Mouse (Mus musculus): Measurements from ENCODE around the gene Mtg2.

Mtg2 gene

DNA sequence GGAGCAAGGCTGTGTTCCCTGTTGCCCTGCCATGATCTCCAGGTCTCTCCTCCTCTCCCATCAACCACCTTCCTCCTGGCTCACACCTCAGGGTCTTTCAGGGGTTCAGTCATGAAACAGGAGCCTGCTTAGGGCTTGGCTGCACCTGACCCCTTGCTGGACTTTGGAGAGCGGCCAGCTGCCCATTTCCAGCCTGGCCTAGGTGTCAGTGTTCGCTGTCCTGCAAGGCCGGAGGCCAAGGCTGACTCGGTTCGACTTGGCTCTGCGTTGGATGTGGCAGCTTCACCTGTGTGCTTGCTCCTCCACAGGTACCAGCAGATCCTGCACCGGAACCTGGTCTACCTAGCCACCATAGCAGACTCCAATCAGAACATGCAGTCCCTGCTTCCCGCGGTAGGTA is 17.4 kb upstream of the Mtg2 start:
- DNase-seq, result peak in 1 of 2 experiments; percentile 36

DNA sequence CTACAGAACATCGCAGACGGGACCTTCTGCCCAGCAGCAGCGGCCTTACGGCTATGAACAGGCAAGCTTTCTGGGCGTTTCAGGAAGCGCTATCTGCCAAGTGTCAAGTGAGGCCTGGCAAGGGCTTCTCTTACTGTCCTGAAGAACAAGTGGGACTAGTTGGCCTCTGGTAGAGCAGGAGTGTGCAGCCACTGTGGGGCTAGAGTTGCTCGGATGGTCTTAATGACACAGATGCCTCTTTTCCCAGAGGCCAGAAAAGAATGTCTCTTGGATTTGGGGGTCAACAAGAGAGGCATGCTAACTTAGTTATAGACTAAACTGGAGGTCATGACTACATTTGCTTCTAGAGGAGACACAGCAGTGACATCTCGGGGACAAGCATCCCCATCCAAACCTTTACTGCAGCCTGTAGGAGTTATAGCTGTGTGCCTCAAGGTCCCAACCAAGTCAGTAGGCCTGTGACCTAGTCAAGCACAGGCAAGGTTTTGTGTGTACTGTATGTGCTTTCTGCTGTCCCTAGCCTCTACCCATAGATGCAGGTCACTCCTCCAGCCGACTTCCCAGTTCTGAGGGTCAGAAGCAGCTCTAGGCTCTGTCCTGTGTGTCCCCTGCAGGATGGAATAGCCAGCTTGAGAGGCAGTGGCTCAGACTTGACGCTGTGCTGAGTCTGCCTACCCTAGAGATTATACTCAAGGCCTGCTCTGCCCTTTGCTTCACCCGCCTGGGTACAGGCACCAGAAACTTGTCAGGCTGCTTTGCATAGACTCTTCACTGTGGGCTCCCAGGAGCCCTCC is 6.9 kb upstream of the Mtg2 start:
- no peak for DNase-seq

DNA sequence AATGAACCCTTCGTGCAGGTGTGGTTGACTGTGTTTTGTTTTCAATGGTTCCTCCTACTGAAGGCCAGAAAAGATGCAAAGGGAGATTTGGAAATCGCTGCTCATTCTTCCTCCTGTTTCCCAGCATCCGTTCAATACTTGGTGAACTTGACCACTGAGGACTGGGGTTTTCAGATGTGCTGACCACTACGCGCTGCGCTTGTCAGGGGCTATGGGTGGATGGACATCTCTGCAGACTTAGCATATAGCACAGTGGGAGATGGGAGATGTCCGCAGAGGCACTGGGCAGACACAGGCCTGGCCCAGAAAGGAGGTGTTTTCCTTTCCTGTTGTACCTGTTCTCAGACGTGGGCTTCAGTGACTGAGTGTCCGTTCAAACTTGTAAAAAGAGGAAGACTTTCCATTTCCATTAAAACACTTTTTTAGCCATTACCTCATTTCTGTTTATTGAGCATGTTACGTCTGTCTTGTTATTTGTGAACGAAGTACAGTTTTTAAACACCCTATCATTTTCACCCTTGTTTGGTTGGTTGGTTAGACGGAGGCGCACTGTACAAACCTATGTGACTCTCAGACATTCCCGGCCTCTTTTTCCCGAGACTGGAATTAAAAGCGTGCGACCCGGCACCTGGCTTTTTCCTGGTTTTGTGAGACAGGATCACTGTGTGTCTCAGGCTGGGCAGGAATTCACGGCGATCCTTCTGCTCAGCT is 463 bp upstream of the Mtg2 start:
- no peak for DNase-seq

DNA sequence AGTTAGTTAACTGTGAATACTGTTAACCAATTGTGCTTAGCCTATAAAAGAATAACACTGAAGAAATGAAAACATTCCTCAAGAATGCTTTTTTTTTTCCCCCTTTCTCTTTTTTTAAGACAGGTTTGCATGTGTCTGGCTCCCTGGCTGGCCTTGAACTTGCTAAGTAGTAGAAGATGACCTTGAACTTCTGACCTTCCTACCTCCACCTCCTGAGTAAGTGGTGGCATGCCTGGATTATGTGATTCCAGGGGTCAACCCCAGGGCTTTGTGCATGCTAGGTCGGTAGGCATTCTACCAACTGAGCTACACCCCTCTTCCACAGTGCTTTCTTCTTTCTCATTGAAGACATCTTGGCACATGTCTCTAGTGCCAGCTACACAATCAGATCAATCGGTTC is 1.3 kb downstream of the Mtg2 start:
- DNase-seq, result no peak

DNA sequence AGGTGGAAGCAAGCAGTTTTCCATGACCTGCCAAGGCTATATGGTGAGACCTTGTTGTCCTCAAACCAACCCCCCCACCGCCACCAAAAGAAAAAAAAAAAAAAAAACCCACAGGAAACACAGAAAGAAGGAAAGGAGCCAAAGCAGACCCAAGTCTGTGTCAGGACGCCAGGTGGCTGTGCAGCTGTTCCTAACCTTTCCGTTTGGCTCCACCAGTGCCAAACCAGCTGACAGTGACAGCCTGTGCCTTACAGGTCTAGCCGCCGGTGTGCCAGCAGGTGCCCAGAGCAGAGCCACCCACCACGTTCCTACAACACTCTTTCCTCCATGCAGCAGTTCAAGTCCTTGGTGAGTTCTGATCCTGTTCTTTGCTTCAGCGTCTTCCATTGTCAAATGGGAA is 2.5 kb downstream of the Mtg2 start:
- DNase-seq, result no peak

DNA sequence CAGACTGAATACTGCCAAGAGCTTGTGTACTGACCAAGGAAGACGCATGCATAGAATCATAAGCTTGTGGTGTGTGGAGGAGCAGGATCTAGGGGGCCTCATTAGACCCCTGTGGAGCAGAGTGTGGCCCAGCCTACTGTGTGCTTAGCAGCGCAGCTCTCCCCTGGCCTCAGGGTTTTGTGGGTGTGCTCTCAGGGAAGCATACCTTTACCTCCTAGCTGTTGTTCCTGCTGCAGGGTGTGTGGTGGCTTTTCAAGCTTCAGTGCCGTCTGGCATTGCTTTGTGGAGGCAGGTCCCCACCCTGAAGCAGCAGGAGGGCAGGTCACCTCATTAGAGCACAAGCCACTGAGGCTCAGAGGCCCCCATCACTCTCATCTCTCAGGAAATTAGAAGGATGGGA is 7.2 kb downstream of the Mtg2 start:
- DNase-seq, result no peak

DNA sequence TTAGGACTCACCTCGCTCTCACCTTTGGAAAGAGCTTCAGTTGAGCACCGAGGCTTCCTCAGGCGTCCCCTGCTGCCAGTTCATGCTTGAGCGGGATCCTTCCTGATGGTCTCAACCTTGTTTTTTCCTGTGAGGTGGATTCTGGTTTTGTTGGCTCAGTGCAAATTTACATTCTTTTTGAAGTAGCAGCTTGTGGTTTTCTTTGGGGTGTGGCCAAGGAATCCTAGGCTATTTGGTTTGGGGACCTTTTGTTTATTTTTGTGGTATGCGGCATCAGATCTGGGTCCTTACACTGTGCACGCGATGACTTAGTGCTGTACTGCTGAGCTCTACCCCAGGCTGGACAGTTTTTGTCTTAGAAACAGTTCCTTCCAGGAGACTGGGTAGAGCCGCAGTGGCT is 10.3 kb downstream of the Mtg2 start:
- no peak for DNase-seq

DNA sequence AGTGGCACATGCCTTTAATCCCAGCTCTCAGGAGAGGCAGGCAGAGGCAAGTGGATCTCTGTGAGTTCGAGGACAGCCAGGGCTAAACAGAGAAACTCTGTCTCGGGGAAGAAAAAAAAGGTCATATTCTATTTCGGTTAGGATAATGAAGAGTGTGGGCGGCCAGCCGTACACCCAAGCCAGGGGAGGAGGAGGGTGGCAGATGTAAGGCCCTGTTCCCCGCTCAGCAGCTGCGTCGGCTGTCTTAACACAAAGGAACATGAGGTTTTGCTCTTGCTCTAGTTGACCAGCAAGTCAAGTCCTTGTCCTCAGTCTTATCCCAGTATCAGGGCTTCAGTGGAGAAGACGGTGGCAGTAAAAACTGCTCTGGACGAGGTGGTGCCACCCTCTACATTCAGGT is 12.7 kb downstream of the Mtg2 start:
- no peak for DNase-seq

DNA sequence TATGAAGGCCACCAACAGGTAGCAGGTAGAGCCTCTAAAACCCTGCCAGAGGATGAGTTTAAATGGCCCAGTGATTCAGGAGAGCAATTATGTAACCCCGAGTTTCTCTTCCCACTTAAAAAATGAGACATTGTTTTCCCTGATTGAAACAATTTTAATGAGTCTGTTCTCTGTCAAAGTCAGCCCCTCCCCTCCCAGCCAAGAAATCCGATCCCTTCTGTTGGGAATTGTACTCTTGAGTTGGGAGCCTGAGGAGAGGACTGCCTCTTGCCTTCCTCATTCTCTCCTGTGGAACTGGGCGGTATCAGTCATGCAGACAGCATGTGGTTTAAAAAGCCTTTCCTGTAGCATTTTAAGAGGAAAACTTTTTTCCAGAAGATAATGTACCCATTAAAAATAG is 14.2 kb downstream of the Mtg2 start:
- DNase-seq, result no peak

DNA sequence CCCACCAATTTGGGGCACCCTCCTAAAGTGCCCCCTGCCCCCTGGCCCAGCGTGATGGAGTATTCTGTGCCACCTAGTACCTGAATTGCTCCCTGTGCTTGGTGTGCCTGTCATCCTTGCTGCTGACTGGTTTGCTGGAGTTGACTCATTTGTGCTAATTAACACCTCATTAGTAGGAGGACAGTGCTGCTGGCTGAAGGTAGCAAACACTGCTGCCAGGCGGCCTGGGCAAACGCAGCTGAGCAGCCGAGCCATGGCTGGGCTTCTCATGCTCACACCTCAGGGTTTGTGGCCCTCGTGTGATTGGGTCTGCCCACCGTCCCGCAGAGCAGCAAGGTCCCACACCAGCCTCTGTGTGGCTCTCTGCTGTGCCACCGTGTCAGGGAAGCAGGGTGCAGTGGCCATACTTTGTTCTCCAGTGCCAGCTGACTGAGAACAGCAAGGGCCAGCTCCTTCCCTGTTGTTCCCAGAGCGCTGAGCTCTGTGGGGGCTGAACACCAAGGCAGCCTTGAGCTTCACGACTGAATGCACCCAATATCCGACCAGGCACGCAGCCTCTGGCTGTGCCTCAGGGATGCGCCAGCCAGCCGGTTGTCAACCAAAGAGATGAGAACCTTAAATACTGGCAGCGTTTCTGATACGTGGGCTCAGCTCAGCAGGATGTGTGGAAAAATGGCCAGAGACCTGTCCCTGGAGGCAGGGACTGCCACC is 15.7 kb downstream of the Mtg2 start:
- peak; percentile 59 to 67 for DNase-seq

DNA sequence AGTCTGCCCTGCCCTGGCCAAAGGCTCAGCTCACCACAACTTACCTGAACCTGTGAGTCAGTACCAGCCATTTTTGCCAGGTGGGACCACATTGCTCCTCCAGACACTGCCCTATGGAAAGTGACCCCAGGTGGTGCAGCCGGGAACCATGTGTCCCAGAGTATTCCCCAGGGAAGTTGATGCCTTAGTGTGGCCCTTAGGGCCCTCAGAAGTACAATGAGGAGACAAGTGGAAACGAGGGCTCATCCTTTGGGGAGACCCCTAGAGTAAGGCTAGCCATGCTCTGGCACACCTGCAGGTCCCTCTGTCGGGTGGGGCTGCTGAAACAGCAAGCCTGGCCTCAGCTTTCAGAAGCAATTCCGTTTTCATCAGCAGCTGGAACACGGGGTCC is 16.2 kb downstream of the Mtg2 start:
- DNase-seq, result no peak

DNA sequence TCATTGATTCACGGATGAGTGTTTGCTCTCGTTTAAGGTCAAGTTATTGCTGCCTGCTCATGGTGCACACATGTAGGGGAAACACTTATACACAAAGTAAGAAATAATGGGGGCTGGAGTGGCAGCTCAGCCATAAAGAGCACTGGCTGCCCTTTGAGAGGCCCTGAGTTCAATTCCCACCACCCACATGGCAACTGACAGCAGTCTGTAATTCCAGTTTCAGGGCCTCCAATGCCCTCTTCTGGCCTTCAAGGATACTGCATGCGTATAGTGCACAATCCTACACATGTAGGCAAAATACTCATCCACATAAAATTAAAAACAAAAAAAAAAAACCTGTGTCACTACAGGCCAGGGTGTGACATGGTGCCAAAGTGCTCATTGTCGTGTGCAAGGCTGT is 17.1 kb downstream of the Mtg2 start:
- no peak for DNase-seq

DNA sequence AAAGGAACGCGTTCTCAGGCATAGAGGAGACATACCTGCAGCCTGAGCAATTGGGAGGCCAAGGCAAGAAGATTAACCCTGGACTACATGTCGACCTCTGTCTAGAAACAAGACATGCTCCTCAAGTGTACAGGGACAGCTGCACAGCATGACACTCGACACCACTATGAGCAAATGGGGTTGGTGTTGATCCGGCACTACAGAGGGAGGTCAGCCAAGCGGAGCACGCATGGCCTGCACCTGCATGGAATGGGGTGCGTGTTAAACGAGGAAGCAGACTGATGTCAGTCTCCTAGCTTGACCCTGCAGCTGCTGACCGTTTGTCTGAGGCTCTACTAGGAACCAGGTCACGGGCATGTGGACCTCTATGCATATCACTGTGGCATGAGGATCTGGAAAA is 19.9 kb downstream of the Mtg2 start:
- no peak for DNase-seq

DNA sequence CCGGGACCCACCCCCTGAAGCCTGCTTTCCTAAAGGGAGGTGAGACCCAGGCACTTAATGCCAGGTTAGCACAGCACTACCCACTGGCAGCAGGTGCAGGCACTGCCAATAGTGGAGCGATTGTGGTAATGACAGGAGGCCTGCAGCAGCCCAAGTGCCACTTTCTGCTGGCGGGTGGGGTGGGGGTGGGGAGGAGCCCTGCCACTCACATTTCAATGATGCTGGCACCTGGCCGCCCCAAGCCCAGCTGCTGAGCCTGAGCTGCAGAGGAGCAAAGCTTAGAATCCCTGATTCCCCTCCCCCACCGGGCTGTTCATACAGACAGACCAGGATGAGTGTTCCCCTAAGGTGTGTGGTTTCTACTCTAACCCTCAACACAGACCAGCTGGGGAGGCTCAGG is 25.3 kb downstream of the Mtg2 start:
- no peak for DNase-seq

DNA sequence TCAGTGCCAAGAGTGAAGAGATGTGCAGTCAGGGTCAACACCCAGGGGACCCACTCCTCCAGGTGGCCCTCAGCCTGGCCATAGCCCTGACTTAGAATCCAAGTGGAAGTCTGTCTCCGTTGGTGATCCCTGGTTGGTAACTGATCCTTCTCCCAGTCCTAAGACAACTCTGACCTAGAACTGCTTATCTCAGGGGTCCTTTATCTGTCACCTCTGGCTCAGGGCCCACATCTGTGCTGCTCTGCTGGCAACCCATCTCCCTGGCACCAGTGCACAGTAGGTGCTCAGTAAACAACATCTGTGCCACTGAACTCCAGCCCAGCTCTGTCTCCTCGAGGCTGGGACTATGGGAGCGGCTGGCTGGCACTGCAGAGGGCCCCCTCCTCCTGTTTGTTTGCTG is 27.2 kb downstream of the Mtg2 start:
- no peak for DNase-seq

DNA sequence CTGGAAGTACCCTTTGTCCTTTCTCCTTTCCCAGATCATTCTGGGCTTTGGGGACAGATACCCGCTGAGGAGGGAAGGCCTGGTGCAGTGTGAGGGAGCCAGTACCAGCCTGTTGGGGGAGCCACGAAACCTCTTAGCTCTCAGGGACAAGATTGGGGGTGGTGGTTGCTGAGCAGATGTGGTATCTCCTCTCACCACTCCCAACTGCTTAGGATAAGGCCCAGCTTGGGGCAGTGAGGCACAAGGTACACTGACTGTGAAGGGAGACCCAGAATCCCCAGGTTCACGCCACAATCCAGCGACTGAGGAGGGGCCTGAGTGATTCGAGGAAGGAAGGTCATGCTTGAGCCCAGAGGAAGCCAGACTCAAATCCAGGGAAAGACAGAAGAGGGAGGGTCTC is 27.8 kb downstream of the Mtg2 start:
- no peak for DNase-seq

DNA sequence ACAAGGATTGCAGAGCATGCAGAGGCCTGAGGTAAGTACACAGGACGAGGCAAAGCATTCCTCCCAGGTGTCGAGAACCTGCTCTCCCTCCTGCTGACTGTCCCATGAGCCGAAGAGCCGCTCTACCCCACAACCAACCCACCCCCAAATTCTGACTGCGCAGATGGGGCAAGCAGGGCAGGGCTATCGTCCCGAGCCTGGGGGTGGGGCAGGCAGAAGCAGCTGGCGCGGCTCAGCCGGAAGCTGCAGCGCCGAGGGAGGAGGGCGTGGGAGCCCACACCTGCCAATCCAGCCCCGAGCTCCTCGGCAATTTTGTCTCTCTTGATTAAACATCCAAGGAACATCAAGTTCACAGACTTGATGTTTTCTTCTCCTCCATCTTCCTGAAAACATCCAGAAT is 29.1 kb downstream of the Mtg2 start:
- DNase-seq, result no peak

DNA sequence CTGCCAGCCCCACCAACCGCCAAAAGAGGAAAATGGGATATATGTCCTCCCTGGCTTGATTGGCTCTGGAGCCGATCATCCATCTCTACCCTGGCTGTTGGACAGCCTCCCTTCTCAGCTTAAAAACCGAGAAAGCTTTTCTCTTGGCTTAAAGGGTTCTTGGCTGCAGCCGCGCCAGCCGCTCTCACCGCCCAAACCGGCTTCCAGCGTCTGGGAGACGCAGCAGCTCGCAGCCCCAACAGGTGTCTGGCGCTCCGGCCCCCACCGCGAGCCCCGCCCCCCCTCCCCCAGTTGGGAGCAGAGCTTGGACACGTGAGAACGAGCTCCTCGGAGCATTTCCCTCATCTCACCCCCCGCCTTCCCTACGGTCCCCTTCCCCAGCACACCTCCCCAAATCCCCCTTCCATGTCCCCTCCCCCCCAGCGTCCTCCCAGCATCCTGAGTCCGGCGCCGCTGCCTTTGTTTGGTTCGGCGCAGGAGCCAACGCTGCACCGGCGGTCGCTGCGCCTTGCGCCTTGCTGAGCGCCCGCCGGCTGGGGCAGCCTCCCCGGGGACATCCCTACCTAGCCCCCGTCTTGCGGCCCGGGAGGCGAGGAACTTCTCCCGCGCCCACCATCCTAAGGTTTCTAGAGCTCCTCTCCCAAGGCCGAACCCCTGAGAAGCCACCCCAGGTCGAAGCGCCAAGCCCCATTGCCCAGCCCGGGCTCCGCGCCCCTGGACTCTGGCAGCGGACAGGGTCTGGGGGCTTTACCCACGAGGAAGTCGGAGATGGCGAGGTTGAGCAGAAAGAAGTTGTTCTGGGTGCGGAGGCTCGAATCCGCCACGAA is 33.0 kb downstream of the Mtg2 start:
- no peak for DNase-seq

DNA sequence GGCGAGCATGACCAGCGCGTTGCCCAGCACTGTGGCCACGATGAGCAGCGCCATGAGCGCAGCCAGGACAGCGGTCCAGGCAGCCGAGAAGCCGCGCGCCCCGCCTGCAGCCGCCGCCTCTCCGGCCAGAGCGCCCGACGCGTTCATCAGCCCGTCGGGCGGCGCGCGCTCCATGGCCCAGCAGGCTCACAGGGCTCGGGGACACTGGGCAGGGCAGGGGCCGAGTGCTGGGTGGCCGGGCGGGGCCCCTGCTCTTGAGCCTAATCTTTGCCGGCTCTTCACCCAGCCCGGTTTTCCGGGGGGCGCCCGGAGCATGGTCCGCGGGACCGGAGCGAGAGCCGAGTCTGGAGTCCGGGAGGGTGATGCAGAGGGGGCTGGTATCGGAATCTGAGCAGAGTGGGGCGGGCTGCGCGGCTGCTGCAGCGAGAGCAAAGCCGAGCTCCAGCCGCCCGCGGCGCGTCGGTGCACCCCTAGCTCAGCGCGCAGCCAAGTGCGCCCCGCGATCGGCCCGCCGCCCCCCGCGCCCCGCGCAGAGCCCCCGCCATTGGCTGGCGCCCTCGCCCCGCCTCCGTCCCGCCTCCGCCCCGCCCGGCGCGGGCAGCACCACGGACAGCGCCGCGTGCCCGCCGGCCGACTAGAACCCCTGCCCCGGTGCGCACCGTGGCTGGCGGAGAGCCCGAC is 33.7 kb downstream of the Mtg2 start, which contains the start of gene Hrh3:
TSS of gene Hrh3 (minus strand) at position 511 of the 681 bp plus-strand sequence.
- DNase-seq, result peak; percentile 74 to 86

DNA sequence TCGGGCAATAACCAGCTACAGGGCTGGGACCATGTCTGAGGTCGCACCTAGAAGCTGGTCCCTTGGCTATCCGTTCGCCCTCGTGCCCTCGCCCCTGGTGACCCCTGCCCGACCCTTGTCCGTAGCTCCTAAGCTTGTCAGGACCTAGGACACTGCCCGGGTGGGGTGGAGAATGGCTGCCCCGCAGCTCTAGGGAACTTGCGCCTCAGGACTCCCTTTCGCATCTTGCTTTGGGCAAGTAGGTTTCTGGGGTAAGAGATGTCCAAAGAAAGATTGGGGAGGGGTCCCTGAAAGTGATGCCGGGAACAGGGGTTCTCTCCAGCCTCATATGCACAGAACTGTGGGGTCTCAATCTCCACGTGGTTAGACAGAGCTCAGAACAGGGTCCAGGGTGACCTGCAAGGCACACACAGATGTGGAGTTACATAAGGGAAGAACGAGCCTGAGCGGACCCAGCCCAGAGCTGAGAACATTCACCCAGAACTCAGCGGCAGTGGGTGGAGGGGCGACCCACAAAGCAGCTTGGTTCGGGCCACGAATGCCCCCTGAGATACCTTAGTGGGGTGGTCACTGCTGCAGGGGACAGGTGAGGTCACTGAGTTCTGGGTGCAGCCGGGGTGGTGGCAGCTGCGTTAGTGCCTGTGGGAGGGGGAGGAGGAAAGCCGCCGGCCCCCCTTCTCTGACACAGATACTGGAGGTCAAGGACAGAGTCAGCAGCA is 34.4 kb downstream of the Mtg2 start:
- no peak for DNase-seq

DNA sequence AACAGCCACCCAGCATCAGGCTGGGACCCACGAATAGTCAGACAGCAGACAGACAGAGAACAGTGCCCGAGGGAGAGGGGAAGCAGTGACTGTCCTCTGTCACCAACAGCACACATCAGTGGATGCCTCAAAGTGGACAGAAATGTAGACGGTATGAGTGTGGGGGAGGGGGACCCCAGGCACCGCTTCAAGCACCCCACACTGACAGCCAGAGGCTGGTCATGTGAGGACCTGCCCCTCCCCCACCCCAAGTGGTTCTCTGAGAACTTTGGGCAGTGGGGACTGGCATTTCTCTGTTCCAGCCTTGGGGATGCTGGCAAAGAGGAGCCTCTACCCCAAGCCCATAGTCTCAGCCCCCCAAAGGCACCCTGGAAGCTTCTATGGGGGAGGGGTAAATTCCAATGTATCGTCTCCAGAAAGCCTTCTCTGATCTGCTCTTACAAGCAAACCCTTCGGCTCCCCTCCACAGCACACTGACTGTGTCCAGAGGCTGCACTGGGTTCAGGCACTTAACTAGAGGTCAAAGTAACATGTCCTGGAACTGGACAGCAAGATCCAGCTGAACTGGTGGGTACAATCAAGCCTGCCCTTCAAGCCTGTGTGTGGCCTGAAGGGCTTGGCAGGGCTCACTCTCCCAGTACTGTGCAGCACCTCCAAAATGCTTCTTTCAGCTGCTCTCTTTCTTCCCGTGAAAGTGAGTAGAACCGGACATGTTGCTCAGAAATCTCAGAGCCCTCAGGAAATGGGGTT is 35.2 kb downstream of the Mtg2 start:
- peak in 1 of 2 experiments; percentile 51 for DNase-seq
